In genomic region chr13:31056154-31056871, GRCm38 (mm10) we compare ENCODE assay signal across 16 mouse cellular contexts.
"Had no signal": no experiment of that assay in that cellular context is flagged by ENCODE, and none has a peak within 500 bp of the region (broad histone marks: within the 10 kb centered on the region; RNA-seq: fewer than 3 reads in every experiment).

No protein-coding gene starts in this region.

- ATAC-seq: liver, embryonic 12.5 days; midbrain, embryonic 15.5 days had no signal

- H3K9me3 ChIP-seq: limb, embryonic 15.5 days; liver, embryonic 12.5 days; megakaryocyte, embryonic 14.5 days; midbrain, embryonic 15.5 days; neural tube, embryonic 12.5 days; stomach, embryonic 15.5 days had no signal

- H3K4me3 ChIP-seq: limb, embryonic 15.5 days; liver, embryonic 12.5 days; megakaryocyte, embryonic 14.5 days; midbrain, embryonic 15.5 days; neural tube, embryonic 12.5 days; stomach, embryonic 15.5 days had no signal

- H3K27ac ChIP-seq: kidney, postnatal 0 days; limb, embryonic 15.5 days; liver, embryonic 12.5 days; midbrain, embryonic 15.5 days; neural tube, embryonic 12.5 days; stomach, embryonic 15.5 days had no signal

- H3K36me3 ChIP-seq: limb, embryonic 15.5 days; liver, embryonic 12.5 days; midbrain, embryonic 15.5 days; neural tube, embryonic 12.5 days; stomach, embryonic 15.5 days had no signal

- H3K4me1 ChIP-seq: limb, embryonic 15.5 days; liver, embryonic 12.5 days; megakaryocyte, embryonic 14.5 days; midbrain, embryonic 15.5 days; neural tube, embryonic 12.5 days; stomach, embryonic 15.5 days had no signal

- H3K4me2 ChIP-seq: limb, embryonic 15.5 days; liver, embryonic 12.5 days; midbrain, embryonic 11.5 days; midbrain, embryonic 15.5 days; neural tube, embryonic 12.5 days; stomach, embryonic 15.5 days had no signal

- H3K9ac ChIP-seq: limb, embryonic 15.5 days; liver, embryonic 12.5 days; midbrain, embryonic 15.5 days; neural tube, embryonic 12.5 days; stomach, embryonic 15.5 days had no signal

- DNase-seq: kidney, adult 11 months; kidney, adult 9 months; kidney, postnatal 36 days; layer of hippocampus, adult 9-11 months; layer of hippocampus, postnatal 36 days; right cerebral cortex, postnatal 14 days; thymus, adult 2 months; thymus, postnatal 25 days had no signal

- H3K27me3 ChIP-seq: liver, embryonic 12.5 days; midbrain, embryonic 15.5 days; neural tube, embryonic 12.5 days; stomach, embryonic 15.5 days had no signal
